Mouse (Mus musculus): Measurements from ENCODE around the gene Nlrp6.
"Not testable (repeated sequence)": the region's sequence is repeated elsewhere in the genome, so short reads cannot be mapped to it uniquely, and the experiment has no call there.

The Nlrp6 gene

GRCm38 (mm10) chr7:140976720-140977119 is 56.0 kb downstream of the Nlrp6 start:
- DNase-seq, result not testable (repeated sequence)
